Mouse (Mus musculus) mesoderm, embryonic 11.5 days (tissue): Measurements from ENCODE around the gene Ebf1.

ENCODE experiments used
- DNase-seq: peaks from one replicate; pipeline ENCODE4 v3.0.0-alpha.2; 2012; ENCODE audit warnings: low read depth, low spot score

Ebf1 gene

GRCm38 (mm10) chr11:44777331-44778310 is 160.5 kb downstream of the Ebf1 start:
- DNase-seq: no peak

GRCm38 (mm10) chr11:44779030-44779429 is 161.9 kb downstream of the Ebf1 start:
- DNase-seq: no peak

GRCm38 (mm10) chr11:44784255-44785029 is 167.3 kb downstream of the Ebf1 start:
- no peak for DNase-seq

GRCm38 (mm10) chr11:44785063-44785462 is 167.9 kb downstream of the Ebf1 start:
- no peak for DNase-seq

- no peak for DNase-seq
These were observed 168.4 kb downstream of the Ebf1 start for GRCm38 (mm10) chr11:44785479-44785878.

- no peak for DNase-seq
These were observed 170.9 kb downstream of the Ebf1 start for GRCm38 (mm10) chr11:44788003-44788402.

- DNase-seq: no peak
These were observed 175.7 kb downstream of the Ebf1 start for GRCm38 (mm10) chr11:44792816-44793215.

- no peak for DNase-seq
These were observed 177.8 kb downstream of the Ebf1 start for GRCm38 (mm10) chr11:44794883-44795282.

- DNase-seq: no peak
These were observed 178.7 kb downstream of the Ebf1 start for GRCm38 (mm10) chr11:44795767-44796166.

GRCm38 (mm10) chr11:44798270-44798669 is 181.2 kb downstream of the Ebf1 start:
- DNase-seq: peak; percentile 39

GRCm38 (mm10) chr11:44804046-44804445 is 186.9 kb downstream of the Ebf1 start:
- DNase-seq: no peak

GRCm38 (mm10) chr11:44806589-44806988 is 189.5 kb downstream of the Ebf1 start:
- DNase-seq: peak; percentile 51

GRCm38 (mm10) chr11:44808855-44809546 is 191.9 kb downstream of the Ebf1 start:
- DNase-seq: no peak

- DNase-seq: no peak
These were observed 193.9 kb downstream of the Ebf1 start for GRCm38 (mm10) chr11:44811007-44811406.

- no peak for DNase-seq
These were observed 195.2 kb downstream of the Ebf1 start for GRCm38 (mm10) chr11:44812193-44812746.

- DNase-seq: no peak
These were observed 196.4 kb downstream of the Ebf1 start for GRCm38 (mm10) chr11:44813534-44813933.

GRCm38 (mm10) chr11:44814847-44815246 is 197.7 kb downstream of the Ebf1 start:
- DNase-seq: no peak

GRCm38 (mm10) chr11:44815991-44816390 is 198.9 kb downstream of the Ebf1 start:
- no peak for DNase-seq

- no peak for DNase-seq
These were observed 205.2 kb downstream of the Ebf1 start for GRCm38 (mm10) chr11:44822312-44822711.

GRCm38 (mm10) chr11:44832227-44832939 is 215.3 kb downstream of the Ebf1 start:
- no peak for DNase-seq

- peak; percentile 34 for DNase-seq
These were observed 215.8 kb downstream of the Ebf1 start for GRCm38 (mm10) chr11:44832940-44833254.
